Mouse (Mus musculus) T-cell, adult 66 days (primary cell): ENCODE results near the gene Slc22a27. TPM values are rescaled to one million over a fixed set of nuclear protein-coding genes. Genes with fewer than 3 reads are reported as not detected.

Experiments
- total RNA-seq, 2 experiments: library from RNA; stranded (reverse); gene quantifications; 3 replicates in 1 of 2; 4 replicates in 1 of 2; pipeline ENCODE4 v1.2.4; 2023

Slc22a27 gene
- not detected for total RNA-seq

GRCm38 (mm10) chr19:7965927-7966326 lies at the start of gene Slc22a27:
Gene Slc22a27 (minus strand): TSS chr19:7966027.

Other genes starting within 250 kb of the Slc22a27 start
- gene Slc22a26, start 163.4 kb downstream of the Slc22a27 start, total RNA-seq: not detected
- gene Slc22a28, start 166.0 kb upstream of the Slc22a27 start, total RNA-seq: not detected